Mouse (Mus musculus): ENCODE data around the gene Stoml3. TPM values are rescaled to one million over a fixed set of nuclear protein-coding genes. Genes with fewer than 3 reads are reported as not detected.

Gene Stoml3
- polyA plus RNA-seq, 1 experiment, result not detected

DNA sequence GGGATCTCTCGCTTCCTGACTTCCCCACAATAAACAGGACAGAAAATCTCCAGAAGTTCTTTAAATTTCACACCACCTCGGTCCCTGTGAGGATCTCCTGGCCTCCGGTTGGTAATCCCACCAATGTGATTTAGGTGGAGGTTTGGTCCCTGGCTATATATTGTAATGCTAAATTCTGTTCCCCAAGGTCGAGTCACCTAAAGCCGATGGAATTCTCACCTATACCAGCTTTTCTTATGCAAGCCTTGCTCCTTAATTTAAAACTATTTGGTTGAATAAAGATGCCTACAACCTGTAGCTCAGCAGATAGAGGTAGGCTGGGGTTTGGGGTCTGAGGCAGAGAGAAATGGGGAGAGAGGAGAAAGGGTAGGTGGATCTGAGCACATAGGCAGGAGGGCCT, 30.7 kb upstream of the Stoml3 start:
- Histone ChIP-seq H3K4me3 (ENCODE audit: insufficient read depth, low read depth, low read length) (no peak overlapping the region), H3K4me1 (ENCODE audit: control insufficient read depth, insufficient read depth, low read length) (peaks cover 9% of the 10 kb centered on the region; the same call in 1 of the 2 replicates), H3K27ac (ENCODE audit: insufficient read depth, low read depth, low read length) (no peak overlapping the region)
- 81% methylated on average over 5 of the region's 5 CpGs for WGBS
- TF ChIP-seq CTCF (IDR thresholded peaks at IDR 0.05; ENCODE audit: insufficient read depth, low read depth, low read length) (no peak), POLR2A (IDR thresholded peaks at IDR 0.05; ENCODE audit: insufficient read depth, low read depth, low read length) (no peak)

GRCm38 (mm10) chr3:53460106-53460505, 28.3 kb upstream of the Stoml3 start:
- WGBS, result 81% methylated on average over 9 of the region's 9 CpGs
- peaks cover 9% of the 10 kb centered on the region; the same call in 1 of the 2 replicates for H3K4me1 ChIP-seq (ENCODE audit: control insufficient read depth, insufficient read depth, low read length)
- no peak overlapping the region for H3K4me3 ChIP-seq (ENCODE audit: insufficient read depth, low read depth, low read length)
- TF ChIP-seq CTCF (IDR thresholded peaks at IDR 0.05; ENCODE audit: insufficient read depth, low read depth, low read length) (no peak), POLR2A (IDR thresholded peaks at IDR 0.05; ENCODE audit: insufficient read depth, low read depth, low read length) (no peak)
- H3K27ac ChIP-seq (ENCODE audit: insufficient read depth, low read depth, low read length), result no peak overlapping the region

GRCm38 (mm10) chr3:53462701-53463045, 25.8 kb upstream of the Stoml3 start:
- Histone ChIP-seq H3K4me1 (ENCODE audit: control insufficient read depth, insufficient read depth, low read length) (peaks cover 16% of the 10 kb centered on the region), H3K4me3 (ENCODE audit: insufficient read depth, low read depth, low read length) (peak overlapping the region; percentile 67), H3K27ac (ENCODE audit: insufficient read depth, low read depth, low read length) (peak overlapping the region; percentile 100)
- TF ChIP-seq CTCF (IDR thresholded peaks at IDR 0.05; ENCODE audit: insufficient read depth, low read depth, low read length) (no peak), POLR2A (IDR thresholded peaks at IDR 0.05; ENCODE audit: insufficient read depth, low read depth, low read length) (no peak)
- WGBS, result 2% methylated on average over 9 of the region's 9 CpGs

GRCm38 (mm10) chr3:53463046-53463764, 25.2 kb upstream of the Stoml3 start, which contains the start of the genes Nhlrc3 and Proser1:
Nhlrc3 (minus strand) TSS chr3:53463332.
Proser1 (plus strand) TSS chr3:53463666.
- WGBS, result under 1% methylated on average over 52 of the region's 52 CpGs
- TF ChIP-seq POLR2A (IDR thresholded peaks at IDR 0.05; ENCODE audit: insufficient read depth, low read depth, low read length) (peak; percentile 60; the same call in 1 of the 2 replicates), CTCF (IDR thresholded peaks at IDR 0.05; ENCODE audit: insufficient read depth, low read depth, low read length) (peak; percentile 31; the same call in 1 of the 2 replicates)
- peak within 1 kb of the TSS; percentile 87 for H3K4me3 ChIP-seq (ENCODE audit: insufficient read depth, low read depth, low read length)

DNA sequence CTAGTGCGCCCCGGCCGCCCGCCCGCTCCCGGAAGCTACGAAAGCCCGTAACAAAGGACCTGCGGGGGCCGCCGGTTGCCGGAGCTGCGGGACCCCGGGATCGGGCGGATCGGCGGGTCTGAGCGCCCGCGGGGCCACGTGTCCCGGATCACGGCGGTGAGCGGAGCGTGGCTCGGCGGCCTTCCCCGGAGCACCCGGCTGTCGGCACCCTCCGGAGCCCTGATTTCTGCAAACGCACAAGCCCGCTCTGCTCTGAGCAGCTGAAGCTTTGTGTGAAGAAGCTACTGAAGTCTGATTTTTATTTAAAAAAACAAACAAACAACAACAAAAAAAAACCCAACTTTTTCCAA, 24.7 kb upstream of the Stoml3 start:
- under 1% methylated on average over 35 of the region's 35 CpGs for WGBS
- TF ChIP-seq CTCF (IDR thresholded peaks at IDR 0.05; ENCODE audit: insufficient read depth, low read depth, low read length) (no peak), POLR2A (IDR thresholded peaks at IDR 0.05; ENCODE audit: insufficient read depth, low read depth, low read length) (peak; percentile 59)
- H3K4me3 ChIP-seq (ENCODE audit: insufficient read depth, low read depth, low read length), result peak overlapping the region; percentile 87

More at GRCm38 (mm10) chr3:53463046-53463764, 25.2 kb upstream of the Stoml3 start, which contains the start of the genes Nhlrc3 and Proser1:
- H3K27ac ChIP-seq (ENCODE audit: insufficient read depth, low read depth, low read length), result peak within 1 kb of the TSS; percentile 100
- H3K4me1 ChIP-seq (ENCODE audit: control insufficient read depth, insufficient read depth, low read length), result peaks cover 16% of the 10 kb centered on the region

DNA sequence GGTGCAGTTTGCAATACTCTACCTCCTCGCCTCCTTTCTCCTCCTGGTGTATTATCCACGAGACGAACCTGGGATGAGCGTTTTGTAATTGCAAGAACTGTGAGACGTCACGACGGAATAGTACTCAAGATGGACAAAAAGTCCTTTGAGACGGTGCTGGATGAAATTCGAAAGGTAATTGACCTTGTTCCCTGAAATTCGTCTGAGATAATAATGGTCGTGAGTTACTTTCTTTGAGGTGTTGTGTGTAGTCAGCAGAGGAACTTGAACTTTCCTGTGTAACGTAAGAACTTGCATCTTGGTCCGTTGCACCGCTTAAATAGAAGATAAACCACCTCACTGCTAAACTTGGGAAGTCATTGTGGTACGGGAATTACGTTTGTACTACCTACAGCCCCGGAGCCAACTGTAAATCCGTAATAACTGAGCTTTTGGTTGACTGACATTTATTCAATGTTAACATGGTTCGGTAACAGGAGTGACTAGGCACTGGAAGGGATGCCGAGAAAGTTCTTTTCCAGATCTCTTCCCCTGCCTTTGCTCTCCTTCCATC, 24.2 kb upstream of the Stoml3 start:
- Histone ChIP-seq H3K4me3 (ENCODE audit: insufficient read depth, low read depth, low read length) (peak overlapping the region; percentile 87), H3K4me1 (ENCODE audit: control insufficient read depth, insufficient read depth, low read length) (peaks cover 15% of the 10 kb centered on the region), H3K27ac (ENCODE audit: insufficient read depth, low read depth, low read length) (peak overlapping the region; percentile 53; the same call in 1 of the 2 replicates)
- WGBS, result under 1% methylated on average over 20 of the region's 20 CpGs
- TF ChIP-seq POLR2A (IDR thresholded peaks at IDR 0.05; ENCODE audit: insufficient read depth, low read depth, low read length) (no peak), CTCF (IDR thresholded peaks at IDR 0.05; ENCODE audit: insufficient read depth, low read depth, low read length) (no peak)

More for the DNA sequence above, 24.7 kb upstream of the Stoml3 start:
- Histone ChIP-seq H3K4me1 (ENCODE audit: control insufficient read depth, insufficient read depth, low read length) (peaks cover 16% of the 10 kb centered on the region), H3K27ac (ENCODE audit: insufficient read depth, low read depth, low read length) (peak overlapping the region; percentile 53)

DNA sequence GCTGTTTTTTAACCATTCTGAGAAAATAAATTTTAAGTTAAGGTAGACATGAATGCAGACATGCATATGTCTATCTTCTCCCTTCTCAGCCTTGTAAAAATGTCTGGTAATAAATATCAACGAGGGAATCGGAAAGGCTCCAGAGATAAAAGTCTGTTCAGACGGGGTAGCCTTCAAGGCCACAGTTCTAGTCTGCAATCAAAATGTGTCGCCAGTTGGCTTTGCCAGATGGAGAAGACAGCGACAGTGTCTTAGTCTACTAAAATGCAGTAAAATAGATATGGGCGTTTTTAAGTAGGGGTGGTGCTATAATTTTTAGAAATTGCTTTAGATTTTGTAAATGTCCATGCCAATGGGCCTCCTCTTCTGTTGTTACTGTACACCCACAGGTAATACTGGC, 23.1 kb upstream of the Stoml3 start:
- no peak overlapping the region for H3K27ac ChIP-seq (ENCODE audit: insufficient read depth, low read depth, low read length)
- WGBS, result 41% methylated on average over 6 of the region's 6 CpGs
- TF ChIP-seq CTCF (IDR thresholded peaks at IDR 0.05; ENCODE audit: insufficient read depth, low read depth, low read length) (no peak), POLR2A (IDR thresholded peaks at IDR 0.05; ENCODE audit: insufficient read depth, low read depth, low read length) (no peak)
- no peak overlapping the region for H3K4me3 ChIP-seq (ENCODE audit: insufficient read depth, low read depth, low read length)
- H3K4me1 ChIP-seq (ENCODE audit: control insufficient read depth, insufficient read depth, low read length), result peaks cover 9% of the 10 kb centered on the region

GRCm38 (mm10) chr3:53466481-53466880, 22.0 kb upstream of the Stoml3 start:
- 58% methylated on average over 9 of the region's 9 CpGs for WGBS
- Histone ChIP-seq H3K27ac (ENCODE audit: insufficient read depth, low read depth, low read length) (no peak overlapping the region), H3K4me3 (ENCODE audit: insufficient read depth, low read depth, low read length) (no peak overlapping the region), H3K4me1 (ENCODE audit: control insufficient read depth, insufficient read depth, low read length) (peaks cover 6% of the 10 kb centered on the region)
- TF ChIP-seq POLR2A (IDR thresholded peaks at IDR 0.05; ENCODE audit: insufficient read depth, low read depth, low read length) (no peak), CTCF (IDR thresholded peaks at IDR 0.05; ENCODE audit: insufficient read depth, low read depth, low read length) (no peak)

DNA sequence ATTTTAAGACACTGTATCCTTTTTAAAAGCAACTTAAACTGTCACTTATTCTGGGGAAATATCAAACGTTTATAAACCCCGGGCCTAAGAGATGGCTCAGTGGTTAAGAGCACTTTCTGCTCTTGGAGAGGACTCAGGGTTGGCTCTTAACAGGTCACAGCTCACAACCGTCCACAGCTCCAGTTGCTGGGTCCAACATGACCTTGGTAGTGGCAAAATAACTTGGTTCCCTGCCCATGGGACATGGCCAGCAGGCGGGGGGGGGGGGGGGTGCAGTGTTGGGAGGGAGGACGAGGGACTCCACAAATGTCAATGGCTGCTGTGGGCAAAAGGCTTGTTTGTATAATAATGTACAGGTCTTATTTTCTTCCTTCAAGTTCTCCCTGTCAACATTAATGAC, 21.1 kb upstream of the Stoml3 start:
- no peak overlapping the region for H3K4me3 ChIP-seq (ENCODE audit: insufficient read depth, low read depth, low read length)
- TF ChIP-seq POLR2A (IDR thresholded peaks at IDR 0.05; ENCODE audit: insufficient read depth, low read depth, low read length) (no peak), CTCF (IDR thresholded peaks at IDR 0.05; ENCODE audit: insufficient read depth, low read depth, low read length) (no peak)
- no peak overlapping the region for H3K27ac ChIP-seq (ENCODE audit: insufficient read depth, low read depth, low read length)
- WGBS, result 55% methylated on average over 5 of the region's 5 CpGs
- H3K4me1 ChIP-seq (ENCODE audit: control insufficient read depth, insufficient read depth, low read length), result peaks cover 6% of the 10 kb centered on the region

All from olfactory bulb, adult 2 months (tissue).